Mouse (Mus musculus): Measurements from ENCODE around the gene Zfp260. TPM values are rescaled to one million over a fixed set of nuclear protein-coding genes. Genes with fewer than 3 reads are reported as not detected.
A peak's percentile ranks its signal among the peaks of the same experiment; 100 is the strongest.

Zfp260 gene
- polyA plus RNA-seq, 1 experiment from 2014 or later = 102 TPM

DNA sequence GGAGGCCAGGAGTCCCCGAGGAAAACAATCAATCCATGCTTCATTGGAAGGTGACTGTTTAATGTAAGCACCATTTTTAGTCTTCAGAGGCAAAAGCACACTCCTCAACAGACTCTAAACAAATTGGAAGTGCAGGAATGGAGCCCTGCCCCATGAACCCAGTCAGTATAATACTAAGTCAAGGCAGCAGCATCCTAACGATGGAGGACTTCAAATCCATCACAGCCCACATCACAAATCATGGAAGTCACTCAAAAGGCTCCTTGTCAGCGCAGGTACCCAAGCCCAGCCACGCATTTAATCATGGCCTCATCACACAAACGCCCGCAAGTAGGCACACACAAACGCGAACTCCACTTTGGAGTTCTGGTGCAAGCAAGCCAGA is 48.6 kb downstream of the Zfp260 start:
- Histone ChIP-seq H3K9ac (peak overlapping the region; percentile 76), H3K4me3 (peak overlapping the region; percentile 57), H3K27me3 (no peaks in the 10 kb centered on the region), H3K4me2 (peak overlapping the region; percentile 63), H3K4me1 (replicated peaks) (peaks cover 5% of the 10 kb centered on the region), H3K36me3 (peaks cover 48% of the 10 kb centered on the region), H3K9me3 (peaks cover 19% of the 10 kb centered on the region), H3K27ac (replicated peaks) (peak overlapping the region; percentile 85)
- WGBS = 13% methylated on average over 8 of the region's 8 CpGs
- peak; percentile 42 for ATAC-seq (ENCODE audit: low read depth)

DNA sequence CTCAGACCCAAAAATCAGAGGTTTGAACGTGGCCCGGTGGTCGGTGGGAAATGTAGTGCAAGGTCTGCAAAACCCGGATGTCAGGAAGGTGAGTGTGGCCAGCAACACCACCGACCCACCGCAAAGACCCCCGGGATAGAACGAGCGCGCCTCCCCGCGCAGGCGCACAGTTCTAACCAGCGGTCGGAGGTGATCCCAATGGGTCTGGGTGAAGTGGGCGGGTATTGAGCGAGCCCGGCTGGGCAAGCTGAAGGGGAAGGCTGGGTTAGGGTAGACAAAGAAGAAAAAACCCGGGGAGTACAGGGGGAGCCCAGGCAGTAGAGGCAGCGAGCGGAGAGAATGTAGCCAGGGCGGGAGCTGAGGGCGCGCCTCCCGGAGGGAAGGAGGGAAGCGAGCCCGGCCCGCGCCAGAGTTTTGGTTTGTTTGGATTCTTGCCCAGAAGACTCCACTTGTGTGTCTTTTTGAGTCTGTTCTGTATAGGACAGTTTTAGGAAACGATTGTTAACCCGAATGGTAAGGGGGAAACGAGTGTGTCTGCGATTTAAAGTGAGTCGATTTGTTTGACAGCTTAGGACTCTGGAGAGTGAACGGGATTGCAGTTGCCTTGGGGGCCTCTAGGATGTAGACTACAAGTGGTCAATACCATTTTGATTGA is 49.1 kb downstream of the Zfp260 start:
- Histone ChIP-seq H3K4me3 (peak overlapping the region; percentile 57), H3K9me3 (peaks cover 24% of the 10 kb centered on the region), H3K4me1 (replicated peaks) (peaks cover 5% of the 10 kb centered on the region), H3K4me2 (peak overlapping the region; percentile 63), H3K27me3 (no peaks in the 10 kb centered on the region), H3K9ac (peak overlapping the region; percentile 76), H3K36me3 (peaks cover 48% of the 10 kb centered on the region), H3K27ac (replicated peaks) (peak overlapping the region; percentile 85)
- ATAC-seq (ENCODE audit: low read depth) = peak; percentile 96
- 2% methylated on average over 35 of the region's 35 CpGs for WGBS

DNA sequence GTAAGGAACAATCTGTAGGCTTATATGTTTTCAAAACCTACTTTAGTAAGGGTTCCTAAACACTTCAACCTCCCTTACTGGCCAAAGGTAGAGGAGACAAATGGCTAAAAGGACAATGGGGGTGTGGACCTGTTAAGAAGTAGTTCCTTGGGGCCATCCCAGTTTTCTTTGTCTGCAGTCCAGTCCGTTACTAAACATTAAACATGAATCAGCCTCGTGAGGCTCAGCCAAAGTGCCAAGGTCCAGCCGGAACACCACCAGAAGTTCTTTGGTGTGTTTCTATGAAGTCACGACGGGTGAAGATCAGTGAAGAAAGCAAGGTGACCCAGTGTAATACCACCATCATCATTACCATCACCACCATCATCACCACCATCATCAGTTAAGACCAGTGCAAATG is 52.4 kb downstream of the Zfp260 start:
- Histone ChIP-seq H3K27ac (replicated peaks) (no peak overlapping the region), H3K27me3 (no peaks in the 10 kb centered on the region), H3K36me3 (peaks cover 53% of the 10 kb centered on the region), H3K4me3 (no peak overlapping the region), H3K9ac (no peak overlapping the region), H3K4me1 (replicated peaks) (peaks cover 5% of the 10 kb centered on the region), H3K9me3 (peaks cover 54% of the 10 kb centered on the region), H3K4me2 (no peak overlapping the region)
- ATAC-seq (ENCODE audit: low read depth) = no peak
- 93% methylated on average over 5 of the region's 5 CpGs for WGBS

DNA sequence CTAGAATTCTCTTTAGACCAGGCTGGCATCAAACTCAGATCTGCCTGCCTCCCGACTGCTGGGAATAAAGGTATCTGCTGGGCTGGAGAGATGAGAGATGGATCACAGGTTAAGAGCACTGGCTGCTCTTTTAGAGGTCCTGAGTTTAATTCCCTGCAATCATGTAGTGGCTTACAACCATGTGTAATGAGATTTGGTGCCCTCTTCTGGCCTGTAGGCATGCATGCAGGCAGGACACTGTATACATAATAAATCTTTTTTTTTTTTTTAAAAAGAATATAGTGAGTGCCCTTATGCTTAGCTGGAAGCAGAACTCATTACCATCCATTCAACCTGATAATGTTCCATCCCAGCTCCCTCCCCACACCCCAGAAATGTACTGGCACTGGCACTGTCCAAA is 59.5 kb downstream of the Zfp260 start:
- H3K4me3 ChIP-seq = no peak overlapping the region
- H3K27me3 ChIP-seq = no peaks in the 10 kb centered on the region
- H3K4me1 ChIP-seq (replicated peaks) = no peaks in the 10 kb centered on the region
- H3K36me3 ChIP-seq = peaks cover 77% of the 10 kb centered on the region
- H3K4me2 ChIP-seq = no peak overlapping the region
- H3K9ac ChIP-seq = no peak overlapping the region
- ATAC-seq (ENCODE audit: low read depth) = no peak
- WGBS = 89% methylated on average over 1 of the region's 1 CpGs
- H3K27ac ChIP-seq (replicated peaks) = no peak overlapping the region
- H3K9me3 ChIP-seq = peaks cover 86% of the 10 kb centered on the region

DNA sequence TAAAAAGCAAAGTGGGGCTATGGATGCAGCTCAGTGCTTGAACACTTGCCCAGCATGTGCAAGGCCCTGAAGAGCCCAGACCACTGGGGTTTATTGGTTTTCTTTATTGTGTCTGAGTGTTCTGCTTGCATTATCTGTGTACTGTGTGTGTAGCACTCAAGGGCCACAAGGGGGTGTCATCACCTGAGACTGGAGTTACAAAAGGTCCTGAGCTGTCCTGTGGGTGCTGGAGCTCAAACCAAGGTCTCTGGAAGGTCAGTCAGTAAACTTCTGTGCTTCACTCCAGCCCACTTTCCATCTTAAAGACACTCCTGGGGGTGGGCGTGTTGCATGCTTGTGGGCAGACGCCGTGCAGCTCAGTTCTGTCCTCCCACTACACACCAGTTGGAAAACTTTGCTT is 60.9 kb downstream of the Zfp260 start:
- WGBS = 99% methylated on average over 3 of the region's 3 CpGs

More for the DNA sequence above, 60.9 kb downstream of the Zfp260 start:
- no peak for ATAC-seq (ENCODE audit: low read depth)
- Histone ChIP-seq H3K9me3 (peaks cover 83% of the 10 kb centered on the region), H3K9ac (no peak overlapping the region), H3K27ac (replicated peaks) (no peak overlapping the region), H3K4me1 (replicated peaks) (no peaks in the 10 kb centered on the region), H3K4me3 (no peak overlapping the region), H3K27me3 (no peaks in the 10 kb centered on the region), H3K4me2 (no peak overlapping the region), H3K36me3 (peaks cover 77% of the 10 kb centered on the region)

Small RNA genes lying within 50 kb of the gene (microRNA-seq; reads per million reads assigned to microRNA genes)
- not detected for gene Gm23368

Other genes starting within 250 kb of the Zfp260 start
- gene Zfp940, start 241.1 kb upstream of the Zfp260 start, polyA plus RNA-seq (2015; fragmentation: Nextera tagmentation; extraction: Ambion mirVana) = 12.9 and 14.2 TPM in 2 replicates
- 18.3 and 19.0 TPM in 2 replicates for gene Zfp420, start 234.8 kb upstream of the Zfp260 start, polyA plus RNA-seq (2015; fragmentation: Nextera tagmentation; extraction: Ambion mirVana)
- gene Zfp27, start 188.2 kb upstream of the Zfp260 start, polyA plus RNA-seq (2015; fragmentation: Nextera tagmentation; extraction: Ambion mirVana) = 17.1 and 17.6 TPM in 2 replicates
- gene Zfp383, start 186.6 kb upstream of the Zfp260 start, polyA plus RNA-seq (2015; fragmentation: Nextera tagmentation; extraction: Ambion mirVana) = 6.3 and 6.7 TPM in 2 replicates
- gene Zfp74, start 140.7 kb upstream of the Zfp260 start, polyA plus RNA-seq (2015; fragmentation: Nextera tagmentation; extraction: Ambion mirVana) = 13.6 and 15.0 TPM in 2 replicates
- 5.5 and 6.5 TPM in 2 replicates for gene Zfp568, start 110.8 kb upstream of the Zfp260 start, polyA plus RNA-seq (2015; fragmentation: Nextera tagmentation; extraction: Ambion mirVana)
- gene Zfp14, start 43.4 kb upstream of the Zfp260 start, polyA plus RNA-seq (2015; fragmentation: Nextera tagmentation; extraction: Ambion mirVana) = 9.9 and 11.3 TPM in 2 replicates
- gene Zfp82, start 21.9 kb upstream of the Zfp260 start, polyA plus RNA-seq (2015; fragmentation: Nextera tagmentation; extraction: Ambion mirVana) = 12.0 and 14.2 TPM in 2 replicates
- 1.2 and 1.5 TPM in 2 replicates for gene Gm26920, start 4.4 kb upstream of the Zfp260 start, polyA plus RNA-seq (2015; fragmentation: Nextera tagmentation; extraction: Ambion mirVana)
- 16.2 and 16.4 TPM in 2 replicates for gene Zfp566, start 4.2 kb upstream of the Zfp260 start, polyA plus RNA-seq (2015; fragmentation: Nextera tagmentation; extraction: Ambion mirVana)
- gene Zfp382, start 27.2 kb downstream of the Zfp260 start, polyA plus RNA-seq (2015; fragmentation: Nextera tagmentation; extraction: Ambion mirVana) = 13.4 and 13.8 TPM in 2 replicates
- 14.2 TPM in 2 replicates for gene Zfp146, start 75.0 kb downstream of the Zfp260 start, polyA plus RNA-seq (2015; fragmentation: Nextera tagmentation; extraction: Ambion mirVana)
- 5.3 and 6.9 TPM in 2 replicates for gene Cox7a1, start 89.4 kb downstream of the Zfp260 start, polyA plus RNA-seq (2015; fragmentation: Nextera tagmentation; extraction: Ambion mirVana)
- 79.5 and 83.0 TPM in 2 replicates for gene Capns1, start 104.0 kb downstream of the Zfp260 start, polyA plus RNA-seq (2015; fragmentation: Nextera tagmentation; extraction: Ambion mirVana)
- 176 and 184 TPM in 2 replicates for gene Polr2i, start 137.2 kb downstream of the Zfp260 start, polyA plus RNA-seq (2015; fragmentation: Nextera tagmentation; extraction: Ambion mirVana)
- gene Tbcb, start 137.5 kb downstream of the Zfp260 start, polyA plus RNA-seq (2015; fragmentation: Nextera tagmentation; extraction: Ambion mirVana) = 406 and 418 TPM in 2 replicates
- not detected in 2 replicates for gene Ovol3, start 140.9 kb downstream of the Zfp260 start, polyA plus RNA-seq (2015; fragmentation: Nextera tagmentation; extraction: Ambion mirVana)
- gene Thap8, start 185.3 kb downstream of the Zfp260 start, polyA plus RNA-seq (2015; fragmentation: Nextera tagmentation; extraction: Ambion mirVana) = 0.47 and 0.81 TPM in 2 replicates
- 3.8 and 4.0 TPM in 2 replicates for gene Wdr62, start 185.6 kb downstream of the Zfp260 start, polyA plus RNA-seq (2015; fragmentation: Nextera tagmentation; extraction: Ambion mirVana)
- gene Clip3, start 197.0 kb downstream of the Zfp260 start, polyA plus RNA-seq (2015; fragmentation: Nextera tagmentation; extraction: Ambion mirVana) = 103 and 113 TPM in 2 replicates
- 120 and 123 TPM in 2 replicates for gene Alkbh6, start 213.9 kb downstream of the Zfp260 start, polyA plus RNA-seq (2015; fragmentation: Nextera tagmentation; extraction: Ambion mirVana)
- gene Syne4, start 220.0 kb downstream of the Zfp260 start, polyA plus RNA-seq (2015; fragmentation: Nextera tagmentation; extraction: Ambion mirVana) = 19.0 and 27.3 TPM in 2 replicates
- 5.7 TPM in 1 of 2 replicates, not detected in the other for gene E130208F15Rik, start 227.0 kb downstream of the Zfp260 start, polyA plus RNA-seq (2015; fragmentation: Nextera tagmentation; extraction: Ambion mirVana)
- gene Sdhaf1, start 229.1 kb downstream of the Zfp260 start, polyA plus RNA-seq (2015; fragmentation: Nextera tagmentation; extraction: Ambion mirVana) = 18.0 and 22.9 TPM in 2 replicates